Mouse (Mus musculus): ENCODE data around the gene Gm49673. TPM values are rescaled to one million over a fixed set of nuclear protein-coding genes. Genes with fewer than 3 reads are reported as not detected.
A peak's percentile ranks its signal among the peaks of the same experiment; 100 is the strongest.
"Not testable (repeated sequence)": the region's sequence is repeated elsewhere in the genome, so short reads cannot be mapped to it uniquely, and the experiment has no call there.

Gm49673 gene
- polyA plus RNA-seq, 1 experiment from 2014 or later: 0.22 TPM

DNA sequence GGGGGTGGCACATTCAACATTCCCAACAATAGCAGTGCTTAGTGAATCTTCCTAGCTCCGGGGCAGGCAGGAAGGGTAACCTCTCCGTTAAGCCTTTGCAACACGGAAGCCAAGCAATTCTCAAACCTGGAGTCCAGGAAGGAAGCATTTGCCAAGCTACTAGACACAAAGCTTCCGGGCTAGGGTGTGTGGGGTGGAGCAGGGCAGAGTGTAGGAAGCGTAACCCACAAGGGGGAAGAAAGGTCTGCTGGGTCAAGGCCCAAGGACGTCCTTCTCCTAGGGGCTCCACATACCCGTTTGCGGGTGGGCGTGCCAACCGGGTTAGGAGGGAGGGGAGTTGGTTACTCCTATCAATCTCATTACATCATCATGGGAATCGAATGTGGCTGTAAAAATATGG, 31.2 kb downstream of the Gm49673 start:
- ATAC-seq; H3K4me1 ChIP-seq (ENCODE audit: control insufficient read depth, insufficient read depth, low read length); H3K4me3 ChIP-seq (ENCODE audit: low read depth, low read length); H3K9me3 ChIP-seq (replicated peaks; ENCODE audit: control insufficient read depth, low read length); H3K27me3 ChIP-seq (replicated peaks; ENCODE audit: control insufficient read depth, insufficient read depth, low read length); H3K9ac ChIP-seq (ENCODE audit: low read length); H3K36me3 ChIP-seq (ENCODE audit: control insufficient read depth, insufficient read depth, low read length); H3K4me2 ChIP-seq (ENCODE audit: low read length); H3K27ac ChIP-seq (ENCODE audit: low read depth, low read length); DNase-seq (ENCODE audit: low spot score): not testable (repeated sequence)
- WGBS: 76% methylated on average over 6 of the region's 11 CpGs

DNA sequence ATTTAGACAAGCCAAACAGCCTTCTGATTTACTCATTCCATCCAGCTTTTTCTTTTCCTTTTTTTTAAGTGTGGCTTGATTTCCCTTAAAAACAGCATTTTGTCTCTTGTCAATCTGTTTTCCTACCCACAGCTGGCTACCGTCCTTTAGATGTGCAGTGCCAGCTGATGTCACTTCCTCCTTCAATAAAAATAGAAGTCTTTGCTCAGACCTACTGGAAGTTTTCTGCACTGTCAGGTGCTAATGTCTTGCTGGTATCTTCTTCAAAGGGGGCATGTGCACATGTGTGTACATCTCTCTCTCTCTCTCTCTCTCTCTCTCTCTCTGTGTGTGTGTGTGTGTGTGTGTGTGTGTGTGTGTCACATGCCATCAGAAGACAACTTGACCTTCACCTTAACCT, 35.4 kb downstream of the Gm49673 start:
- no CpG with 5 or more reads among the region's 1 CpGs for WGBS
- not testable (repeated sequence) for DNase-seq (ENCODE audit: low spot score); H3K9ac ChIP-seq (ENCODE audit: low read length); H3K4me3 ChIP-seq (ENCODE audit: low read depth, low read length); H3K4me2 ChIP-seq (ENCODE audit: low read length); H3K27ac ChIP-seq (ENCODE audit: low read depth, low read length); H3K9me3 ChIP-seq (replicated peaks; ENCODE audit: control insufficient read depth, low read length); H3K36me3 ChIP-seq (ENCODE audit: control insufficient read depth, insufficient read depth, low read length); ATAC-seq; H3K4me1 ChIP-seq (ENCODE audit: control insufficient read depth, insufficient read depth, low read length); H3K27me3 ChIP-seq (replicated peaks; ENCODE audit: control insufficient read depth, insufficient read depth, low read length)

DNA sequence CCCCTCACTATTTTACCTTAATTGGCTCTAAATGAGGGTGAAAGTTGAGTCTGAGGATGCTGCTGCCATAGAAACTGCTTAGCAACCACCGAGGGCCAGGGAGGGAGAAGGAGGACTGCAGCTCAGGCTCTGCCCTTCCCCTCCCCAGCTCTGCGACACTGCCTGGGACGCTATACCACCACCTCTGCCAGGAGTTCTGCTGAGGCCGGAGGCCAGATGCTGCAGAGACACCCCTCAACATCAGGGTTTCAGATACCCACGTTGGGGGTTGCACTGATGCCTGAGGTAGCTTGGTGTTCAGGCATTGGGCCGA, 46.3 kb downstream of the Gm49673 start:
- WGBS: 43% methylated on average over 2 of the region's 6 CpGs

DNA sequence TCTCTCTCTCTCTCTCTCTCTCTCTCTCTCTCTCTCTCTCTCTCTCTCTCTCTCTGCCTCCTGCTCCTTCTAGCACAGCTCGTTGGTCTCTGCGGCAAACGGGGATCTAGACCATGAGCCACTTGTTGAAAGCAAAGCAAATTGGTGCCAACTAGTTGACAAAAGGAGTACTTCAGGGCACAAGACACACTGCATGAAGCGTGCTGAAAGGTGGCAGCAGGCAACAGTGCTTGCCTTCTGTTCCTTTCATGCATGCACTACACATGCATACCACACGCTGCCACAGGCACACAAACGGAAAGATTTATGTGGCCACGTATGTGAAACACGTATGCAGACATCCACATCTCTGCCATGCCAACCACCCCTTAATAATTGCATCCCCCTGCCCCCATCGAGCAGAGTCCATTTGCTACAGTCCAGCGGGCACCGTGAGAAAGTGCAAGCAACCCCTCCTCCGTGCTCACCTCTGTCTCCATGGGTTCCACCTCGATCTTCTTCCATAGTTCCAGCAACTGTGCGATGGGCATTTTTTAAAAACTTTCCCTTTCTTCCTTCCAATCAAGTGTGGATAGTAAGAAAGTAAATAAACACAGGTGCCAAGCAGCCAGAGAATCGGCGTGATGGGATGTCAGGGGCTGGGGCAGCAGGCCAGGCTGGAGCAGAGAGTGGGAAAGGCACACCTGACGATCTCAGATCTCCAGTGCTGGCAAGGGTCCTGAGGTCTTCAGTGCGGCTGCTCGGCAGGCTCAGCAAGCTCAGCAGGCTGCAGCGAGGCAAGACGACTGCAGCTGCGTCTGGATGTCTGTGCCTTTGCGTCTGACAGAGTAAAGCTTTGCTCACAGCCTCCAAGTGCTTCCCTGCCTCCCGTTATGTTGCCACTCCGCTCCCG, 46.9 kb downstream of the Gm49673 start:
- 6% methylated on average over 7 of the region's 26 CpGs for WGBS
- not testable (repeated sequence) for H3K4me1 ChIP-seq (ENCODE audit: control insufficient read depth, insufficient read depth, low read length); DNase-seq (ENCODE audit: low spot score); H3K4me3 ChIP-seq (ENCODE audit: low read depth, low read length); H3K27me3 ChIP-seq (replicated peaks; ENCODE audit: control insufficient read depth, insufficient read depth, low read length); H3K9me3 ChIP-seq (replicated peaks; ENCODE audit: control insufficient read depth, low read length); H3K36me3 ChIP-seq (ENCODE audit: control insufficient read depth, insufficient read depth, low read length); H3K9ac ChIP-seq (ENCODE audit: low read length); H3K4me2 ChIP-seq (ENCODE audit: low read length); H3K27ac ChIP-seq (ENCODE audit: low read depth, low read length)
- ATAC-seq: peak; percentile 86

More for the DNA sequence above, 46.3 kb downstream of the Gm49673 start:
- H3K9me3 ChIP-seq (replicated peaks; ENCODE audit: control insufficient read depth, low read length); H3K4me3 ChIP-seq (ENCODE audit: low read depth, low read length); H3K4me2 ChIP-seq (ENCODE audit: low read length); H3K27me3 ChIP-seq (replicated peaks; ENCODE audit: control insufficient read depth, insufficient read depth, low read length); H3K36me3 ChIP-seq (ENCODE audit: control insufficient read depth, insufficient read depth, low read length); H3K4me1 ChIP-seq (ENCODE audit: control insufficient read depth, insufficient read depth, low read length); H3K27ac ChIP-seq (ENCODE audit: low read depth, low read length); H3K9ac ChIP-seq (ENCODE audit: low read length); DNase-seq (ENCODE audit: low spot score): not testable (repeated sequence)
- peak; percentile 83 for ATAC-seq

DNA sequence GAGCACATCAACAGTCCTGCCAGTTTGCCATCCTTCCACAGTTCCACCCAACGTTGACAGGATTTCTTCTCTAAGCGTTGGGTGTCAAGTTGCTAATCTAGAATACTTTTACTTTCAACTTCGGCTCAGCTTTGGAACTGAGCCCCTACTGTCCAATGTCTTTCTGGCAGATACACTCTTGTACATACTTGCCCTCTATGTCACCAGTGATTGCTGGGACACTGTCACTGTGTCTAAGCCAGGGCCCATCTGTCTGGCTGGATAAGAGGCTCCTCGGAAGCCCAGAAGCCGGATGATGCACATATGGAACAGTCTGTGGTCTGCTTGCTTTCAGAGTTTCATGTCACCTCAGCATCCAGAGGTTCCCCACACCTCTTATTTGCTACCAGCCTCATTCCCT, 51.4 kb downstream of the Gm49673 start:
- not testable (repeated sequence) for H3K36me3 ChIP-seq (ENCODE audit: control insufficient read depth, insufficient read depth, low read length); H3K27me3 ChIP-seq (replicated peaks; ENCODE audit: control insufficient read depth, insufficient read depth, low read length); H3K4me1 ChIP-seq (ENCODE audit: control insufficient read depth, insufficient read depth, low read length); DNase-seq (ENCODE audit: low spot score); H3K27ac ChIP-seq (ENCODE audit: low read depth, low read length); H3K4me2 ChIP-seq (ENCODE audit: low read length); H3K9ac ChIP-seq (ENCODE audit: low read length); H3K9me3 ChIP-seq (replicated peaks; ENCODE audit: control insufficient read depth, low read length); H3K4me3 ChIP-seq (ENCODE audit: low read depth, low read length); ATAC-seq
- 89% methylated on average over 3 of the region's 5 CpGs for WGBS

DNA sequence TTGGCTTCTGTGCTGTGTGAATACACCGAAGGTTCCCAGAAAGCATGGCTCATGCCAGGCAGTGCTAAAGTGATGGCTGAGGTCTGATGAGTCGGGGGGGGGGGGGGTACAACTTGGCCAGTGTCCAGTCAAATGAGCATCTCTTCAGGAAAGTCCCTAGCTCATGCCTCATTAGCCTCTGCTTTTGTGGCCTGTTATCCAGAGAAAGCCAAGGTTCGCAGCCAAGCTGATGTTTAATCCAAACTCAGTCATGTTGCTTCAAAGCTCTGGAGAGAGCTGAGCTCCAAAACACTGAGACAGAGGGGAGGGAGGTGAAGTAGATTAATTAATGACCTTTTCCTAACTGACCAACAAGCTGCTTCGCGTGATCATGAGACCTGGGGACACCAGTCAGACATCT, 51.9 kb downstream of the Gm49673 start:
- H3K27ac ChIP-seq (ENCODE audit: low read depth, low read length); H3K4me3 ChIP-seq (ENCODE audit: low read depth, low read length); DNase-seq (ENCODE audit: low spot score); H3K9me3 ChIP-seq (replicated peaks; ENCODE audit: control insufficient read depth, low read length); H3K27me3 ChIP-seq (replicated peaks; ENCODE audit: control insufficient read depth, insufficient read depth, low read length); H3K9ac ChIP-seq (ENCODE audit: low read length); H3K4me2 ChIP-seq (ENCODE audit: low read length); H3K4me1 ChIP-seq (ENCODE audit: control insufficient read depth, insufficient read depth, low read length); H3K36me3 ChIP-seq (ENCODE audit: control insufficient read depth, insufficient read depth, low read length); ATAC-seq: not testable (repeated sequence)
- WGBS: 56% methylated on average over 3 of the region's 5 CpGs

DNA sequence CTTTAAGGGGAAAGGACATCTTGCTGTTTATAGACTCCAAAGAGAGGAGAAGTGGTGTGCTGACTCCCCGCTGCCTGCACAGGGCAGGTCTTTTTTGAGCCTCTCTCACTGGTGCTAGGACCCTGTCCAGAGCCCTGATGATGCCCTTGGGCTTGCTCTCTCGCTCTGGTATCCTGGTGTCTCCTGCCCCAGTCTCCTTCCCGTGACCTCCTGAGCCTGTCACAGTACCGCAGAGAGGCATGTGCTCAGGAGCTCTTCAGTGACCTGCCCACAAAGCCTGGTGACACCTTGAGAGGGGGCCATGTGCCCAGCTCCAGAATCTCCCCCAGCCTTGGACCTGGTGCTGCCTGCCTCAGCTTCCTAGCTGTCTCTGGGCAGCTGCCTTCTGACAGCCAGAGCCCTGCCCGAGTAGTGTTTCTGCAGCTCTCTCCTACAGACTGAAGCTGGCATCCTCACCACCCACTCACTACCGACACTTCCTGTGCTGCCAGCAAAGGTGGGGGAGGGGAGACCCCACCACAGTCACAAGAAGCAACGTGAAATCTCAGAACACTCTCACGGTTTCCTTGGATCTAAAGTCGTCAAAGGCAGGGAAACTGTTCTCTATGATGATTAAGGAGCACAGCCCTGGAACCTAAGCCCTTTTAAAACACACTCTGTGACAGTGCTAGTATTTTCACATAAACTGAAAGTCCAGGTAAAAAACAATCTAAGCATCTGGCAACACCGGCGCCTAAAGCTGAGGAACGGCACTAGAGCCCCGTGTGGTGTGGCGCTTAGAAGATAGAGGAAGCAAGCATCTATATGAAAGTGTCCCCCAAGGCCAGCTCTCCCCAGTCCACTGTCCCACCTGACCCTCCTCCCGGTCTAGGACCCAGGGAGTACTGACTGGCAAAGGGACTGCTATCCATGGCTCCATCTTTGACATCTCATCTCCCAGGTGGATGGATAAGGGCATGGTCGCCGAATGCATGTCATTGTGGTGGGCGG, 54.8 kb downstream of the Gm49673 start:
- not testable (repeated sequence) for H3K9me3 ChIP-seq (replicated peaks; ENCODE audit: control insufficient read depth, low read length); H3K4me2 ChIP-seq (ENCODE audit: low read length); H3K4me1 ChIP-seq (ENCODE audit: control insufficient read depth, insufficient read depth, low read length); DNase-seq (ENCODE audit: low spot score); H3K27me3 ChIP-seq (replicated peaks; ENCODE audit: control insufficient read depth, insufficient read depth, low read length); H3K4me3 ChIP-seq (ENCODE audit: low read depth, low read length); H3K36me3 ChIP-seq (ENCODE audit: control insufficient read depth, insufficient read depth, low read length); H3K9ac ChIP-seq (ENCODE audit: low read length); H3K27ac ChIP-seq (ENCODE audit: low read depth, low read length)
- peak; percentile 65 for ATAC-seq
- WGBS: 68% methylated on average over 4 of the region's 18 CpGs

DNA sequence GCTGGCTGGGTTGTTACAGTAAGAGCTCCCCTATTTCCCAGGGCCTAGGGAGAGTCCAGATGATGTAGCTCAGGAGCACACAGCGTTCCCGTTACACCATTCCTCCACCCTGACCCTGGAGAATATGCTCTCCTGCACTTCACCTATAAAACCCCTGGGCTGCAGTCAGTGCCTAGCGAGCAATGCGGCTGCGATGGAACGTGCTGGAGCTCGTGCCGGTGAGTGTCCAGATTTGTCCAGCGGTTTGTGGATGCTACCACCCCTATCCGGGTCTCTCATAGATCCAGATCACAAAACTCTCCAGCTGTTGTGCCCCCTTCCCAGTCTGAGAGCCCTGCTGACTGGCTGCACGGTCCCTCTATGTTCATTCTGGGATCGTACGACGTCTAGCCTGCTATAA, 56.3 kb downstream of the Gm49673 start:
- 88% methylated on average over 14 of the region's 14 CpGs for WGBS
- H3K4me3 ChIP-seq (ENCODE audit: low read depth, low read length); H3K9me3 ChIP-seq (replicated peaks; ENCODE audit: control insufficient read depth, low read length); H3K27me3 ChIP-seq (replicated peaks; ENCODE audit: control insufficient read depth, insufficient read depth, low read length); H3K27ac ChIP-seq (ENCODE audit: low read depth, low read length); H3K4me1 ChIP-seq (ENCODE audit: control insufficient read depth, insufficient read depth, low read length); ATAC-seq; DNase-seq (ENCODE audit: low spot score); H3K9ac ChIP-seq (ENCODE audit: low read length); H3K4me2 ChIP-seq (ENCODE audit: low read length); H3K36me3 ChIP-seq (ENCODE audit: control insufficient read depth, insufficient read depth, low read length): not testable (repeated sequence)

DNA sequence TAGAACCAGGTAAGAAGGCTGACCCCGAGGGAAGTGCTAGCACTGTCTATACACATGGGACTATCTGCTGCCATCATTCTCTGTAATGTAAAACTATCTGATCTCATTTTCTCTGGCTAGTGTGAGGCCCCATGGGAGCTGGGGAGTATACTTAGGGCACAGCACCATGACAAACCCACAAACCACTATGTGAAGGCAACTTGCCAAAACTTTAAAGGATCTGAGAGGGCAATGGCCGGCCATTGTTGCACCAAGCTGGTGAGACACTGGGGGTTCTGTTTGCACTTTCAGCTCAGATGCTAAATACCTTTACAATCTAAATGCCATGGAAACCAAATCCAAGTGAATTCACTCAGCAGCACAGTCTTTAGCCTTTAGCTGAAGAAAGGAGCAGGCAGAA, 77.7 kb downstream of the Gm49673 start:
- not testable (repeated sequence) for ATAC-seq; H3K9ac ChIP-seq (ENCODE audit: low read length); H3K36me3 ChIP-seq (ENCODE audit: control insufficient read depth, insufficient read depth, low read length); H3K4me2 ChIP-seq (ENCODE audit: low read length); H3K9me3 ChIP-seq (replicated peaks; ENCODE audit: control insufficient read depth, low read length); H3K27ac ChIP-seq (ENCODE audit: low read depth, low read length); H3K4me1 ChIP-seq (ENCODE audit: control insufficient read depth, insufficient read depth, low read length); H3K4me3 ChIP-seq (ENCODE audit: low read depth, low read length); H3K27me3 ChIP-seq (replicated peaks; ENCODE audit: control insufficient read depth, insufficient read depth, low read length)
- 38% methylated on average over 1 of the region's 2 CpGs for WGBS
- DNase-seq (ENCODE audit: low spot score): peak; percentile 4

Data from forebrain, embryonic 14.5 days (tissue).